Mouse (Mus musculus) gastrocnemius, postnatal 36 days (tissue): ENCODE results near the gene Taar7a. TPM values are rescaled to one million over a fixed set of nuclear protein-coding genes. Genes with fewer than 3 reads are reported as not detected.

ENCODE experiments used
- DNase-seq, 2 experiments: peaks; one replicate each; pipeline ENCODE4 v3.0.0; 2022
- intact Hi-C: fragments of 180-260 bp; cut with DNase I; formaldehyde crosslinking; loops from one replicate; pipeline ENCODE4 v1.15.1; 2025
- total RNA-seq, 2 experiments: library from RNA; stranded (reverse); gene quantifications; 2 replicates each; pipeline ENCODE4 v1.2.3; 2021

Taar7a gene
- total RNA-seq, 2 experiments from 2014 or later: not detected

- DNase-seq: no peak
- intact Hi-C loops: no loop called here
These were observed 43.7 kb downstream of the Taar7a start, which contains the start of gene Taar3 for GRCm38 (mm10) chr10:23949508-23950005. Gene Taar3 (plus strand): TSS chr10:23949558.

- intact Hi-C loops: no loop called here
- DNase-seq: no peak
These were observed 45.3 kb downstream of the Taar7a start for GRCm38 (mm10) chr10:23948026-23948425.

GRCm38 (mm10) chr10:23942465-23942864 lies 50.8 kb downstream of the Taar7a start:
- intact Hi-C loops: no loop called here

More at GRCm38 (mm10) chr10:23942465-23942864, 50.8 kb downstream of the Taar7a start:
- no peak for DNase-seq

Other genes with a start within 250 kb of the Taar7a start
- gene Rps12, start 206.2 kb downstream of the Taar7a start, total RNA-seq: 100 to 1,000 TPM; 159 to 243 TPM
- gene Slc18b1, start 196.5 kb downstream of the Taar7a start, total RNA-seq: 1 to 10 TPM; 5.6 to 9.2 TPM
- under 1 TPM; 0.13 to 0.17 TPM for gene Vnn3, start 142.0 kb downstream of the Taar7a start, total RNA-seq
- gene Vnn1, start 98.8 kb downstream of the Taar7a start, total RNA-seq: under 1 TPM; 0.20 to 0.27 TPM
- gene Taar1, start 73.1 kb downstream of the Taar7a start, total RNA-seq: not detected
- not detected for gene Taar2, start 54.9 kb downstream of the Taar7a start, total RNA-seq
- gene Taar3, start 43.9 kb downstream of the Taar7a start, total RNA-seq: not detected
- not detected for gene Taar4, start 33.0 kb downstream of the Taar7a start, total RNA-seq
- gene Taar5, start 22.8 kb downstream of the Taar7a start, total RNA-seq: not detected
- not detected for gene Taar6, start 7.8 kb downstream of the Taar7a start, total RNA-seq
- not detected for gene Taar7b, start 6.5 kb upstream of the Taar7a start, total RNA-seq
- gene Taar7d, start 33.7 kb upstream of the Taar7a start, total RNA-seq: not detected
- gene Taar7e, start 44.1 kb upstream of the Taar7a start, total RNA-seq: not detected
- not detected for gene Taar7f, start 56.0 kb upstream of the Taar7a start, total RNA-seq
- not detected for gene Taar8a, start 83.0 kb upstream of the Taar7a start, total RNA-seq
- gene Taar8b, start 98.8 kb upstream of the Taar7a start, total RNA-seq: not detected
- not detected for gene Taar8c, start 108.4 kb upstream of the Taar7a start, total RNA-seq
- not detected for gene Taar9, start 116.1 kb upstream of the Taar7a start, total RNA-seq
- gene Stx7, start 155.8 kb upstream of the Taar7a start, total RNA-seq: 10 to 100 TPM; 21.5 to 24.3 TPM
- under 1 TPM; 0.26 to 0.57 TPM for gene Moxd1, start 230.0 kb upstream of the Taar7a start, total RNA-seq